Mouse (Mus musculus): ENCODE results near the gene Lypd6b.

- TF ChIP-seq CTCF (IDR thresholded peaks at IDR 0.05; ENCODE audit: borderline replicate concordance, insufficient read depth, low read depth, low read length) (no peak), POLR2A (IDR thresholded peaks at IDR 0.05; ENCODE audit: borderline replicate concordance, insufficient read depth, low read length) (no peak)
Measured at GRCm38 (mm10) chr2:49744251-49745093, 43.0 kb upstream of the Lypd6b start.

Measured in cerebellum, adult 2 months (tissue).